Mouse (Mus musculus): ENCODE results near the gene Adam12. TPM values are rescaled to one million over a fixed set of nuclear protein-coding genes. Genes with fewer than 3 reads are reported as not detected.

Adam12 gene
- polyA plus RNA-seq, 1 experiment, result 1.5 TPM

DNA sequence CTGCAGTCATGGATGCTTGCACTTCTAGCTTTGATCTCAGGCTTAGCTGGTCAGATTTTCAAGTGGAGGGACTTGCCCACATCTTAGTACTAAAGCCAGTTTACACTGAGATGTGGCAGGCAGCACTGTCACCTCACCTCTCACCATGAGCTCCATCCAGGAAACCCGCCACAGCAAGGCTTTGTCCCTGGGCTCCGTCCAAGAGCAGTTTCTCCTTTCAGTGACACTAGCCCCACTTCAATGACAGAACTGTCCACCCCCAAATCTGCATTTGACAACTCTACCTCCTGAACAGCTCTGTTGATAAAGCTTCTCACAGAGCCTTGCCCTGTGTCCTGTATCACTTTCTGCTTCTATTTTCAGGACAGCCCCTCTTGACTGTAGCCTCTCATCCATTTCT is 383.8 kb downstream of the Adam12 start:
- H3K4me3 ChIP-seq (ENCODE audit: low read depth, low read length), result no peak overlapping the region
- no peak for TF ChIP-seq EP300 (IDR thresholded peaks at IDR 0.05; ENCODE audit: insufficient read depth, low read depth, low read length)
- no peak for TF ChIP-seq POLR2A (IDR thresholded peaks at IDR 0.05; ENCODE audit: insufficient read depth, low read length)
- no peak for TF ChIP-seq CTCF (IDR thresholded peaks at IDR 0.05; ENCODE audit: low read depth, low read length)
- no peak overlapping the region for H3K9ac ChIP-seq (ENCODE audit: low read depth, poor library complexity, severe bottlenecking)
- H3K27ac ChIP-seq (ENCODE audit: insufficient read depth, low read length), result no peak overlapping the region
- no peaks in the 10 kb centered on the region for H3K9me3 ChIP-seq (replicated peaks; ENCODE audit: control insufficient read depth, insufficient read depth, low read length, poor library complexity, severe bottlenecking)
- H3K4me1 ChIP-seq (ENCODE audit: control insufficient read depth, insufficient read depth, low read length), result no peaks in the 10 kb centered on the region
- H3K36me3 ChIP-seq (ENCODE audit: control insufficient read depth, insufficient read depth, low read length, poor library complexity, severe bottlenecking), result no peaks in the 10 kb centered on the region
- H3K27me3 ChIP-seq (ENCODE audit: control insufficient read depth, insufficient read depth, low read length, poor library complexity, severe bottlenecking), result no peaks in the 10 kb centered on the region

DNA sequence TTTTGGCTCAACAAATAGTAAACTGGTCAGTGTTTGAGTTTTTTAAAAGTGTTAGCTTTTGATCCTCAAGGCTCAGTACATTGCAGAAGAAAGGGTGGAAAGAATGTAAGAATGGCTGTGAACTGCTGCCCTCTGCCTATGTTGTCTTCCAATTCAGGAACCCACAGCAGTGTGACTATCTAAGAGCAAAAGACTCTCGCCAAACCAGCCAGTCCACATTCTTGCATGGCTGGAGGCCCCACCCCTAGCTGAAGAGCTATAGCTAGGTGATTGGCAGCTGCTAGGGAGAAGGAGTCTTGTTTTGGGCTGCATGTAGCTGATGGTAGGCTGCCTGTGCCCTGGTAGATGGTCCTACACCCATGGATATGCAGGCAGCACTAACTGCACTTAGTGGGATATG is 384.8 kb downstream of the Adam12 start:
- Histone ChIP-seq H3K4me1 (ENCODE audit: control insufficient read depth, insufficient read depth, low read length) (no peaks in the 10 kb centered on the region), H3K36me3 (ENCODE audit: control insufficient read depth, insufficient read depth, low read length, poor library complexity, severe bottlenecking) (no peaks in the 10 kb centered on the region), H3K27ac (ENCODE audit: insufficient read depth, low read length) (no peak overlapping the region), H3K9ac (ENCODE audit: low read depth, poor library complexity, severe bottlenecking) (no peak overlapping the region), H3K9me3 (replicated peaks; ENCODE audit: control insufficient read depth, insufficient read depth, low read length, poor library complexity, severe bottlenecking) (no peaks in the 10 kb centered on the region), H3K4me3 (ENCODE audit: low read depth, low read length) (no peak overlapping the region), H3K27me3 (ENCODE audit: control insufficient read depth, insufficient read depth, low read length, poor library complexity, severe bottlenecking) (no peaks in the 10 kb centered on the region)
- peak; percentile 47; the same call in 1 of the 2 replicates for TF ChIP-seq EP300 (IDR thresholded peaks at IDR 0.05; ENCODE audit: insufficient read depth, low read depth, low read length)
- no peak for TF ChIP-seq POLR2A (IDR thresholded peaks at IDR 0.05; ENCODE audit: insufficient read depth, low read length)

DNA sequence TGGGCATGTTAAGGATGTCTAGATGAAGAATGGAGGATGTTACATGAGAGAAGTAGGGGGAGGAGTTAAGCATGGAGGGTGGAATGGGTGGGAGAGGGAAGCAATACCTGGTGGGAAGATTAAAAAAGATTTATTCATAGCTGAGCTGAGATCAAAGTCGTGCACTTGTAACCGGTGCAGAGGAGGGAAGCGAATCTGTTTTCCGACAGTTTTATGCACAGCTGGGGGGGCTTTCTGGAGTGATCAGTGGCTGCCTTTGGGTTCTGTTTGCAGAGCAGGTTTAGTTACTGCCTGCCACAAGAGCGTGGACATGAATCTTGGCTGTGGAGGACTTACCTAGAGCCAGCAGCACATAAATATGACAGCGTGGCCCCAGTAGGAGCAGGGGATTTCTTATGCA is 389.9 kb downstream of the Adam12 start:
- H3K4me1 ChIP-seq (ENCODE audit: control insufficient read depth, insufficient read depth, low read length), result no peaks in the 10 kb centered on the region
- H3K36me3 ChIP-seq (ENCODE audit: control insufficient read depth, insufficient read depth, low read length, poor library complexity, severe bottlenecking), result no peaks in the 10 kb centered on the region
- no peaks in the 10 kb centered on the region for H3K27me3 ChIP-seq (ENCODE audit: control insufficient read depth, insufficient read depth, low read length, poor library complexity, severe bottlenecking)
- H3K9ac ChIP-seq (ENCODE audit: low read depth, poor library complexity, severe bottlenecking), result no peak overlapping the region
- no peaks in the 10 kb centered on the region for H3K9me3 ChIP-seq (replicated peaks; ENCODE audit: control insufficient read depth, insufficient read depth, low read length, poor library complexity, severe bottlenecking)
- TF ChIP-seq POLR2A (IDR thresholded peaks at IDR 0.05; ENCODE audit: insufficient read depth, low read length) (no peak), CTCF (IDR thresholded peaks at IDR 0.05; ENCODE audit: low read depth, low read length) (no peak), EP300 (IDR thresholded peaks at IDR 0.05; ENCODE audit: insufficient read depth, low read depth, low read length) (no peak)
- H3K4me3 ChIP-seq (ENCODE audit: low read depth, low read length), result no peak overlapping the region
- H3K27ac ChIP-seq (ENCODE audit: insufficient read depth, low read length), result no peak overlapping the region

DNA sequence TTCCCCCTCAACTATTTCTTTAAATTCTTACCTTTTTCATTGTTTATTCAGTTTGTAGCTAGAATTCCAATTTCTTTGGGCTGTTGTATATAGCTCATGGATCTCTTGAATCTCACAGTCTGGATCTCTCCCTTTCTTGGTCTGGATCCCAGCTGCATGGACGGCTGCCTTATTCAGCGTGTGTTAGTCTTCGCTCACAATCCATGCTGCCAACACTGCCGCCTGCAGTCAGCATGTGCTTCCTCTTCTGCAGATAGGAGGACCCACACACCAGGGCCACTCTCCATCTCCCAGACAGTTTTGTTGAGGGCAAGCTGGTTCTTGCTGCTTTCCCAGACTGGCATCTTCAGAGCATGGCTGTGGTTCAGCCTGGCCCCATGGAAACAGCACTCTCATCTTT is 392.4 kb downstream of the Adam12 start:
- Histone ChIP-seq H3K27ac (ENCODE audit: insufficient read depth, low read length) (no peak overlapping the region), H3K27me3 (ENCODE audit: control insufficient read depth, insufficient read depth, low read length, poor library complexity, severe bottlenecking) (no peaks in the 10 kb centered on the region), H3K9me3 (replicated peaks; ENCODE audit: control insufficient read depth, insufficient read depth, low read length, poor library complexity, severe bottlenecking) (no peaks in the 10 kb centered on the region), H3K4me1 (ENCODE audit: control insufficient read depth, insufficient read depth, low read length) (no peaks in the 10 kb centered on the region), H3K9ac (ENCODE audit: low read depth, poor library complexity, severe bottlenecking) (no peak overlapping the region), H3K4me3 (ENCODE audit: low read depth, low read length) (no peak overlapping the region), H3K36me3 (ENCODE audit: control insufficient read depth, insufficient read depth, low read length, poor library complexity, severe bottlenecking) (no peaks in the 10 kb centered on the region)
- no peak for TF ChIP-seq EP300 (IDR thresholded peaks at IDR 0.05; ENCODE audit: insufficient read depth, low read depth, low read length)
- no peak for TF ChIP-seq CTCF (IDR thresholded peaks at IDR 0.05; ENCODE audit: low read depth, low read length)
- no peak for TF ChIP-seq POLR2A (IDR thresholded peaks at IDR 0.05; ENCODE audit: insufficient read depth, low read length)

Other genes with a start within 250 kb of the Adam12 start
- gene D7Ertd443e, start 153.5 kb upstream of the Adam12 start, polyA plus RNA-seq (2011; ENCODE audit: insufficient read depth, insufficient read length, low read depth, missing spikeins), result not detected in 2 replicates

All from ES-Bruce4 (cell line).